In the genomic region with DNA sequence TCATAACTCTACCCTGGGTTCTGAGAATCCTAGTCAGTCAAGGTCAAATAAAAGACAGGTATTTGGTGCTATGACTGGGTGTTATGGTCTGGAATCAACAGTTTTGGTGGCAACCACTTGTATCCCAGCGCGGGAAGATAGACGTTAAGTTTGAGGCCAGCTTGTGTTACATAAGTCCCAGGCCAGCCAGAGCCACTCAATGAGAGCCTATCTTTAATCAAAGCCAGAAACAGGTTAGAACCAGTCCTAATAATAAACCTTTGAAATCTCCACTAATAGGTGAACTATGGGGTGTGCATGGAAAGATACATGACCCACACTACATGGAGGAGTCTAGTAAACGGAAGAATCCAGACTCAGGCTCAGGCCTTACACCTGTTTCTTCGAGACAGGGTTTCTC, we compare ENCODE assay signal across 8 mouse cellular contexts. TPM values are rescaled to one million over a fixed set of nuclear protein-coding genes. Genes with fewer than 3 reads are reported as not detected.
DNase-seq lines count a peak whose midpoint lies in the region; ATAC-seq and TF ChIP-seq lines count a peak whose summit lies in the region.

No protein-coding gene starts in this region.

- TF ChIP-seq POLR2A in ES-Bruce4 (IDR thresholded peaks at IDR 0.05; ENCODE audit: insufficient read depth, low read length) = peak; percentile 31

- peak overlapping the region; percentile 61 for H3K4me2 ChIP-seq in forebrain, postnatal 0 days (ENCODE audit: low read depth)
- peak overlapping the region; percentile 72 for H3K4me2 ChIP-seq in liver, embryonic 15.5 days

- H3K4me1 ChIP-seq in heart, embryonic 10.5 days = peaks cover 20% of the 10 kb centered on the region
- no peaks in the 10 kb centered on the region for H3K4me1 ChIP-seq in ES-Bruce4 (ENCODE audit: control insufficient read depth, insufficient read depth, low read length)
- H3K4me1 ChIP-seq in forebrain, postnatal 0 days (ENCODE audit: insufficient read depth) = peaks cover 6% of the 10 kb centered on the region; the same call in 1 of the 2 replicates
- H3K4me1 ChIP-seq in liver, embryonic 15.5 days (replicated peaks) = peaks cover 23% of the 10 kb centered on the region

- 64% methylated on average over 5 of the region's 5 CpGs for WGBS in heart, embryonic 10.5 days
- WGBS in forebrain, postnatal 0 days = 71% methylated on average over 5 of the region's 5 CpGs
- WGBS in liver, embryonic 15.5 days (ENCODE audit: insufficient replicate concordance) = 65% methylated on average over 5 of the region's 5 CpGs

- peaks cover 24% of the 10 kb centered on the region for H3K36me3 ChIP-seq in heart, embryonic 10.5 days
- H3K36me3 ChIP-seq in ES-Bruce4 (ENCODE audit: control insufficient read depth, insufficient read depth, low read length, poor library complexity, severe bottlenecking) = peaks cover 16% of the 10 kb centered on the region
- peaks cover 6% of the 10 kb centered on the region; the same call in 1 of the 2 replicates for H3K36me3 ChIP-seq in forebrain, postnatal 0 days (ENCODE audit: insufficient read depth)
- H3K36me3 ChIP-seq in liver, embryonic 15.5 days (replicated peaks) = peaks cover 23% of the 10 kb centered on the region

- no peak overlapping the region for H3K9ac ChIP-seq in ES-Bruce4 (ENCODE audit: low read depth, poor library complexity, severe bottlenecking)
- H3K9ac ChIP-seq in forebrain, postnatal 0 days = no peak overlapping the region
- H3K9ac ChIP-seq in liver, embryonic 15.5 days = no peak overlapping the region

- H3K27ac ChIP-seq in heart, embryonic 10.5 days = peak overlapping the region; percentile 76; the same call in 1 of the 2 replicates
- no peak overlapping the region for H3K27ac ChIP-seq in ES-Bruce4 (ENCODE audit: insufficient read depth, low read length)
- H3K27ac ChIP-seq in forebrain, postnatal 0 days (ENCODE audit: low read depth, low read length) = no peak overlapping the region
- H3K27ac ChIP-seq in liver, embryonic 15.5 days (replicated peaks) = peak overlapping the region; percentile 21; the same call in 1 of the 2 replicates

- DNase-seq in heart, embryonic 10.5 days (ENCODE audit: low spot score) = no peak
- no peak for DNase-seq in heart, adult 18-20 months
- DNase-seq in forebrain, postnatal 0 days = no peak
- no peak for DNase-seq in layer of hippocampus, postnatal 10 days (ENCODE audit: low spot score in 2 of 2)
- no peak for DNase-seq in left cerebral cortex, postnatal 4 days

- ATAC-seq in forebrain, postnatal 0 days = no peak
- peak; percentile 22; the same call in 1 of the 2 replicates for ATAC-seq in liver, embryonic 15.5 days (ENCODE audit: insufficient read depth)
- no peak for ATAC-seq in monocyte, adult 5-6 weeks (replicated peaks; ENCODE audit: insufficient number of reproducible peaks, low FRiP score, low TSS enrichment, poor library complexity, severe bottlenecking)

- no peaks in the 10 kb centered on the region for H3K27me3 ChIP-seq in heart, embryonic 10.5 days (ENCODE audit: insufficient read depth, poor library complexity, severe bottlenecking)
- no peaks in the 10 kb centered on the region for H3K27me3 ChIP-seq in ES-Bruce4 (ENCODE audit: control insufficient read depth, insufficient read depth, low read length, poor library complexity, severe bottlenecking)
- no peaks in the 10 kb centered on the region for H3K27me3 ChIP-seq in forebrain, postnatal 0 days (ENCODE audit: insufficient read depth, low read length)
- no peaks in the 10 kb centered on the region for H3K27me3 ChIP-seq in liver, embryonic 15.5 days

- intact Hi-C loops in left cerebral cortex, postnatal 4 days (cut with DNase I) = no loop called here

- no peaks in the 10 kb centered on the region for H3K9me3 ChIP-seq in heart, embryonic 10.5 days
- H3K9me3 ChIP-seq in ES-Bruce4 (replicated peaks; ENCODE audit: control insufficient read depth, insufficient read depth, low read length, poor library complexity, severe bottlenecking) = no peaks in the 10 kb centered on the region
- no peaks in the 10 kb centered on the region for H3K9me3 ChIP-seq in forebrain, postnatal 0 days (ENCODE audit: low read length)
- no peaks in the 10 kb centered on the region for H3K9me3 ChIP-seq in liver, embryonic 15.5 days (replicated peaks)

- TF ChIP-seq EP300 in ES-Bruce4 (IDR thresholded peaks at IDR 0.05; ENCODE audit: insufficient read depth, low read depth, low read length) = no peak

- TF ChIP-seq CTCF in ES-Bruce4 (IDR thresholded peaks at IDR 0.05; ENCODE audit: low read depth, low read length) = no peak
- no peak for TF ChIP-seq CTCF in forebrain, postnatal 0 days (IDR thresholded peaks at IDR 0.05; ENCODE audit: low read depth)

- H3K4me3 ChIP-seq in heart, embryonic 10.5 days = peak overlapping the region; percentile 60
- no peak overlapping the region for H3K4me3 ChIP-seq in ES-Bruce4 (ENCODE audit: low read depth, low read length)
- peak overlapping the region; percentile 39 for H3K4me3 ChIP-seq in forebrain, postnatal 0 days (ENCODE audit: low read depth, low read length)
- peak overlapping the region; percentile 45 for H3K4me3 ChIP-seq in liver, embryonic 15.5 days (replicated peaks)

RNA-seq across cellular contexts. Expression of a gene that starts 0.5 kb away (rescaled TPM):
- 0.46 and 0.74 TPM in 2 replicates for polyA plus RNA-seq in heart, embryonic 10.5 days (2016; fragmentation: Nextera tagmentation; extraction: Ambion mirVana)
- under 1 TPM; 0.27 to 0.54 TPM for total RNA-seq in heart, adult 18-20 months (2021)
- polyA plus RNA-seq in ES-Bruce4 (2011; ENCODE audit: insufficient read depth, insufficient read length, low read depth, missing spikeins) = 0.88 and 1.1 TPM in 2 replicates
- total RNA-seq in forebrain, postnatal 0 days (2014; rRNA removed) = 2.4 and 4.4 TPM in 2 replicates
- polyA plus RNA-seq in forebrain, postnatal 0 days (2015; fragmentation: Nextera tagmentation; extraction: Ambion mirVana) = 1.4 and 1.7 TPM in 2 replicates
- polyA plus RNA-seq in liver, embryonic 15.5 days (2015; fragmentation: Nextera tagmentation; extraction: Ambion mirVana) = 0.06 and 0.15 TPM in 2 replicates
- 1 to 10 TPM; 2.9 to 3.5 TPM for total RNA-seq in layer of hippocampus, postnatal 10 days (2021)
- 1 to 10 TPM; 3.0 to 3.6 TPM for total RNA-seq in left cerebral cortex, postnatal 4 days (2021)
- not detected in 3 replicates for total RNA-seq in monocyte, adult 5-6 weeks (2017)

RNA-seq across cellular contexts. Expression of a gene that starts 14.4 kb away (rescaled TPM):
- 15.2 and 22.4 TPM in 2 replicates for polyA plus RNA-seq in heart, embryonic 10.5 days (2016; fragmentation: Nextera tagmentation; extraction: Ambion mirVana)
- total RNA-seq in heart, adult 18-20 months (2021) = 1 to 10 TPM in 1 of 2 experiments, under 1 TPM in 1; 0.79 to 1.1 TPM
- polyA plus RNA-seq in ES-Bruce4 (2011; ENCODE audit: insufficient read depth, insufficient read length, low read depth, missing spikeins) = 24.7 and 28.0 TPM in 2 replicates
- 6.6 and 6.7 TPM in 2 replicates for total RNA-seq in forebrain, postnatal 0 days (2014; rRNA removed)
- polyA plus RNA-seq in forebrain, postnatal 0 days (2015; fragmentation: Nextera tagmentation; extraction: Ambion mirVana) = 4.3 and 6.8 TPM in 2 replicates
- 8.0 and 8.8 TPM in 2 replicates for polyA plus RNA-seq in liver, embryonic 15.5 days (2015; fragmentation: Nextera tagmentation; extraction: Ambion mirVana)
- 1 to 10 TPM; 5.0 to 6.2 TPM for total RNA-seq in layer of hippocampus, postnatal 10 days (2021)
- total RNA-seq in left cerebral cortex, postnatal 4 days (2021) = 1 to 10 TPM; 6.4 to 7.1 TPM
- total RNA-seq in monocyte, adult 5-6 weeks (2017) = 9.7 to 13.3 TPM (median 11.5 TPM) in 3 replicates

RNA-seq across cellular contexts. Expression of a gene that starts 14.5 kb away (rescaled TPM):
- polyA plus RNA-seq in heart, embryonic 10.5 days (2016; fragmentation: Nextera tagmentation; extraction: Ambion mirVana) = 27.0 and 31.3 TPM in 2 replicates
- total RNA-seq in heart, adult 18-20 months (2021) = 1 to 10 TPM; 6.5 to 7.4 TPM
- 13.5 and 17.1 TPM in 2 replicates for polyA plus RNA-seq in ES-Bruce4 (2011; ENCODE audit: insufficient read depth, insufficient read length, low read depth, missing spikeins)
- total RNA-seq in forebrain, postnatal 0 days (2014; rRNA removed) = 27.1 and 32.6 TPM in 2 replicates
- polyA plus RNA-seq in forebrain, postnatal 0 days (2015; fragmentation: Nextera tagmentation; extraction: Ambion mirVana) = 17.6 and 25.6 TPM in 2 replicates
- 2.2 and 2.6 TPM in 2 replicates for polyA plus RNA-seq in liver, embryonic 15.5 days (2015; fragmentation: Nextera tagmentation; extraction: Ambion mirVana)
- total RNA-seq in layer of hippocampus, postnatal 10 days (2021) = 10 to 100 TPM; 24.0 to 25.9 TPM
- total RNA-seq in left cerebral cortex, postnatal 4 days (2021) = 10 to 100 TPM; 28.9 to 35.8 TPM
- total RNA-seq in monocyte, adult 5-6 weeks (2017) = 1.1 to 1.2 TPM (median 1.1 TPM) in 3 replicates

RNA-seq across cellular contexts. Expression of a gene that starts 30.2 kb away (rescaled TPM):
- 1,266 and 1,290 TPM in 2 replicates for polyA plus RNA-seq in heart, embryonic 10.5 days (2016; fragmentation: Nextera tagmentation; extraction: Ambion mirVana)
- 100 to 1,000 TPM; 616 to 693 TPM for total RNA-seq in heart, adult 18-20 months (2021)
- 3,790 and 3,890 TPM in 2 replicates for polyA plus RNA-seq in ES-Bruce4 (2011; ENCODE audit: insufficient read depth, insufficient read length, low read depth, missing spikeins)
- total RNA-seq in forebrain, postnatal 0 days (2014; rRNA removed) = 1,524 and 2,855 TPM in 2 replicates
- 1,212 and 1,517 TPM in 2 replicates for polyA plus RNA-seq in forebrain, postnatal 0 days (2015; fragmentation: Nextera tagmentation; extraction: Ambion mirVana)
- polyA plus RNA-seq in liver, embryonic 15.5 days (2015; fragmentation: Nextera tagmentation; extraction: Ambion mirVana) = 836 and 1,114 TPM in 2 replicates
- 100 to 1,000 TPM; 566 to 632 TPM for total RNA-seq in layer of hippocampus, postnatal 10 days (2021)
- total RNA-seq in left cerebral cortex, postnatal 4 days (2021) = 100 to 1,000 TPM; 842 to 903 TPM
- total RNA-seq in monocyte, adult 5-6 weeks (2017) = 1,916 to 2,189 TPM (median 2,052 TPM) in 3 replicates

Comparison
In these comparisons a context has a peak if more than half of its experiments do, and no peak if none do; other contexts are left out.
1. H3K27ac ChIP-seq: peak in heart, embryonic 10.5 days (single experiment) and liver, embryonic 15.5 days (single experiment); none in ES-Bruce4 (single experiment) and forebrain, postnatal 0 days (single experiment).